Mouse (Mus musculus): ENCODE measurements at regions not wholly inside any gene's neighbourhood (a gene's known extent, or its start where the extent isn't known, plus 50 kb on each side); places are given as distances from the start of the nearest gene placed in this dataset.

DNA sequence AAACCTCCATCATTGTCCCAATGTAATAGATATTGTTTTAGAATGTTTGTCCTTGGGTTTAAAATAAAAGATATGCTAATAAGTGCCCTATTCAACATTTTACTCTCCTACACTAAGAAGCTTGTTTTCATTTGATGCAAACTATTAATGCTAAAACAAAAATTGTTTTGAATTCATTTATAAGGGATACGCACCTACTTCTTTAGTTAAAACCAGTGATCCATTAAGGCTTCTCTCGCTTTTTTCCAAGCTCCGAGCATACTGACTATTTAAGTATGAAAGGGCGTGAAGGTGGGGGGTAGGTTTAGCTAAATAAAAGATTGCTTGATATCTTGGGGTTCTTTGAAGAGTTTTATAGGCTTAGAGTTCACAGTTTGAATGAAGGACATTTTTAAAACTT, 195.1 kb downstream of the Nr2f2 start:
- Histone ChIP-seq H3K4me1 (ENCODE audit: control insufficient read depth, insufficient read depth, low read length) (no peaks in the 10 kb centered on the region), H3K27me3 (ENCODE audit: control insufficient read depth, insufficient read depth, low read length) (no peaks in the 10 kb centered on the region), H3K9me3 (replicated peaks; ENCODE audit: control insufficient read depth, low read length) (no peaks in the 10 kb centered on the region), H3K27ac (replicated peaks; ENCODE audit: low read depth, low read length) (no peak overlapping the region), H3K36me3 (replicated peaks; ENCODE audit: control insufficient read depth, insufficient read depth, low read depth, low read length) (no peaks in the 10 kb centered on the region), H3K9ac (replicated peaks; ENCODE audit: low read length) (no peak overlapping the region), H3K4me3 (ENCODE audit: low read depth, low read length) (no peak overlapping the region), H3K4me2 (ENCODE audit: low read depth, low read length) (no peak overlapping the region)
- no peak for ATAC-seq (replicated peaks; ENCODE audit: insufficient number of reproducible peaks, low FRiP score, low TSS enrichment, low read depth)
- no peak for DNase-seq (ENCODE audit: low spot score)
- WGBS, result 59% methylated on average over 4 of the region's 4 CpGs

DNA sequence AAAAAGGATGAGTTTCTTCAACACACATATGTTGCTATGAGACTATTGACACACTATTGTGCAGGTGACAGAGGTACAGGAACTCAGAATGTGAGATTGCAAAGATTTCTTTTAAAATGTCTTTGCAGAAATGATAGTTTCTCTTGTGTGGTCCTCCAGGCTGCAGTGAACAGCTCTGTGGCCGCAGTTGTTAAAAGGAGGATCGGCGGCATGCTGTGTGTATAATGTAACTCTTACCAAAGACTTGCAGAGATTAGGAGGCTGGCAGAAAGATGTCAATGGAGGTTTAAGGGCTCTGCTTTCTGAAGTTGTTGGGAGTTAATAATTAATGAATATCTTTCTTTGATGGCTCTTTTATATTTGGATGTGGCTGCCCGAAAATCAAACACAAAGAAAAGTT, 198.5 kb downstream of the Nr2f2 start:
- Histone ChIP-seq H3K9ac (replicated peaks; ENCODE audit: low read length) (no peak overlapping the region), H3K4me3 (ENCODE audit: low read depth, low read length) (no peak overlapping the region), H3K27me3 (ENCODE audit: control insufficient read depth, insufficient read depth, low read length) (no peaks in the 10 kb centered on the region), H3K4me1 (ENCODE audit: control insufficient read depth, insufficient read depth, low read length) (no peaks in the 10 kb centered on the region), H3K9me3 (replicated peaks; ENCODE audit: control insufficient read depth, low read length) (no peaks in the 10 kb centered on the region), H3K4me2 (ENCODE audit: low read depth, low read length) (no peak overlapping the region), H3K36me3 (replicated peaks; ENCODE audit: control insufficient read depth, insufficient read depth, low read depth, low read length) (no peaks in the 10 kb centered on the region), H3K27ac (replicated peaks; ENCODE audit: low read depth, low read length) (no peak overlapping the region)
- ATAC-seq (replicated peaks; ENCODE audit: insufficient number of reproducible peaks, low FRiP score, low TSS enrichment, low read depth), result no peak
- no peak for DNase-seq (ENCODE audit: low spot score)
- 48% methylated on average over 4 of the region's 4 CpGs for WGBS

DNA sequence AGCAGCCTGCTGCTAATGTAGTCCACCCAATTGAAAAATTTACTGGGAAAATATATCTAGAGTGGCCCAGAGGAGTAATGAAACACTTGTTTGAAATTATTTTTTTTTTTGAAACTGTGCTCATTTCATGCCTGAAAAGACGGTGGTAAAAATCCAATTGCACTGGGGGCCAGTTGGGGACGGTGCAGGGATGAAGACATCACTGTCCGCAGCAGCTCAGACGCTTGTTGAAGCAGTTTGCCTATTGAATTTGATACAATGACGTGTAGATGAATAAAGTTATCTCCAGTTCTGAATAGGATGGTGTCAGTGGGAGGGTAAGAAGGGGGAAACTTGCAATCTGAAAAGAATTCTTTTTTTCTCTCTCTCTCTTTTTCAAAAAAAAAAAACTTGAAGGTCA, 200.5 kb downstream of the Nr2f2 start:
- Histone ChIP-seq H3K4me2 (ENCODE audit: low read depth, low read length) (no peak overlapping the region), H3K9me3 (replicated peaks; ENCODE audit: control insufficient read depth, low read length) (no peaks in the 10 kb centered on the region), H3K27me3 (ENCODE audit: control insufficient read depth, insufficient read depth, low read length) (no peaks in the 10 kb centered on the region), H3K36me3 (replicated peaks; ENCODE audit: control insufficient read depth, insufficient read depth, low read depth, low read length) (no peaks in the 10 kb centered on the region), H3K27ac (replicated peaks; ENCODE audit: low read depth, low read length) (no peak overlapping the region), H3K9ac (replicated peaks; ENCODE audit: low read length) (no peak overlapping the region), H3K4me1 (ENCODE audit: control insufficient read depth, insufficient read depth, low read length) (no peaks in the 10 kb centered on the region), H3K4me3 (ENCODE audit: low read depth, low read length) (no peak overlapping the region)
- ATAC-seq (replicated peaks; ENCODE audit: insufficient number of reproducible peaks, low FRiP score, low TSS enrichment, low read depth), result no peak
- no peak for DNase-seq (ENCODE audit: low spot score)
- 65% methylated on average over 5 of the region's 5 CpGs for WGBS

- H3K4me2 ChIP-seq (ENCODE audit: low read depth, low read length), result no peak overlapping the region
- no peak overlapping the region for H3K4me3 ChIP-seq (ENCODE audit: low read depth, low read length)
- DNase-seq (ENCODE audit: low spot score) (no peak), ATAC-seq (replicated peaks; ENCODE audit: insufficient number of reproducible peaks, low FRiP score, low TSS enrichment, low read depth) (no peak)
- no peaks in the 10 kb centered on the region for H3K9me3 ChIP-seq (replicated peaks; ENCODE audit: control insufficient read depth, low read length)
- no peaks in the 10 kb centered on the region for H3K4me1 ChIP-seq (ENCODE audit: control insufficient read depth, insufficient read depth, low read length)
- H3K9ac ChIP-seq (replicated peaks; ENCODE audit: low read length), result no peak overlapping the region
- H3K27ac ChIP-seq (replicated peaks; ENCODE audit: low read depth, low read length), result no peak overlapping the region
- H3K27me3 ChIP-seq (ENCODE audit: control insufficient read depth, insufficient read depth, low read length), result no peaks in the 10 kb centered on the region
- WGBS, result 56% methylated on average over 4 of the region's 4 CpGs
- H3K36me3 ChIP-seq (replicated peaks; ENCODE audit: control insufficient read depth, insufficient read depth, low read depth, low read length), result no peaks in the 10 kb centered on the region
Observed at GRCm38 (mm10) chr7:70165501-70165900, 201.0 kb downstream of the Nr2f2 start.

- no peaks in the 10 kb centered on the region for H3K36me3 ChIP-seq (replicated peaks; ENCODE audit: control insufficient read depth, insufficient read depth, low read depth, low read length)
- no peak overlapping the region for H3K4me2 ChIP-seq (ENCODE audit: low read depth, low read length)
- H3K27ac ChIP-seq (replicated peaks; ENCODE audit: low read depth, low read length), result no peak overlapping the region
- no peaks in the 10 kb centered on the region for H3K27me3 ChIP-seq (ENCODE audit: control insufficient read depth, insufficient read depth, low read length)
- H3K9ac ChIP-seq (replicated peaks; ENCODE audit: low read length), result no peak overlapping the region
- ATAC-seq (replicated peaks; ENCODE audit: insufficient number of reproducible peaks, low FRiP score, low TSS enrichment, low read depth) (no peak), DNase-seq (ENCODE audit: low spot score) (peak; percentile 27)
- no peak overlapping the region for H3K4me3 ChIP-seq (ENCODE audit: low read depth, low read length)
- H3K9me3 ChIP-seq (replicated peaks; ENCODE audit: control insufficient read depth, low read length), result no peaks in the 10 kb centered on the region
- 51% methylated on average over 6 of the region's 6 CpGs for WGBS
- H3K4me1 ChIP-seq (ENCODE audit: control insufficient read depth, insufficient read depth, low read length), result no peaks in the 10 kb centered on the region
Observed at GRCm38 (mm10) chr7:70164691-70165193, 201.8 kb downstream of the Nr2f2 start.

DNA sequence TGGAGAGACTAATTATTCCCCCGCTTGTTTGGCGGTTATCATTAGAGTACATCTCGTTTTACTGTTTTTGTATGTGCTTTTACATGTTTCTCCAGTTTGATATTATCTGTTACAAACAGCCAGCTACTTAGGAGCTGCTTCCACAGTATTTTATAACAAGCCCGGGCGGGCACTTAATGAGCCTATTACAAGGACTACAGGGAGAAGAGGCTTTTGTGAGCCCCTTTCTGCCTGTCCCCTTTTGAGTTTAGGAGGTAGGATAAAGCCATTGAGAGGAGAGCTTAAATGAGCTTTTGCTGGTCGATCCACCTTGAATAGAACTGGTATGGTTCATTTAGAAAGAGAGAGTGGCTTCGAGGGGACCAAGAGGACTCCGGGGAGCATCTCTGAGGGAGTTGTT, 208.0 kb downstream of the Nr2f2 start:
- Histone ChIP-seq H3K4me3 (ENCODE audit: low read depth, low read length) (no peak overlapping the region), H3K9me3 (replicated peaks; ENCODE audit: control insufficient read depth, low read length) (no peaks in the 10 kb centered on the region), H3K4me1 (ENCODE audit: control insufficient read depth, insufficient read depth, low read length) (no peaks in the 10 kb centered on the region), H3K27me3 (ENCODE audit: control insufficient read depth, insufficient read depth, low read length) (no peaks in the 10 kb centered on the region), H3K27ac (replicated peaks; ENCODE audit: low read depth, low read length) (no peak overlapping the region), H3K9ac (replicated peaks; ENCODE audit: low read length) (no peak overlapping the region), H3K4me2 (ENCODE audit: low read depth, low read length) (no peak overlapping the region), H3K36me3 (replicated peaks; ENCODE audit: control insufficient read depth, insufficient read depth, low read depth, low read length) (no peaks in the 10 kb centered on the region)
- 50% methylated on average over 8 of the region's 8 CpGs for WGBS
- ATAC-seq (replicated peaks; ENCODE audit: insufficient number of reproducible peaks, low FRiP score, low TSS enrichment, low read depth) (no peak), DNase-seq (ENCODE audit: low spot score) (no peak)

DNA sequence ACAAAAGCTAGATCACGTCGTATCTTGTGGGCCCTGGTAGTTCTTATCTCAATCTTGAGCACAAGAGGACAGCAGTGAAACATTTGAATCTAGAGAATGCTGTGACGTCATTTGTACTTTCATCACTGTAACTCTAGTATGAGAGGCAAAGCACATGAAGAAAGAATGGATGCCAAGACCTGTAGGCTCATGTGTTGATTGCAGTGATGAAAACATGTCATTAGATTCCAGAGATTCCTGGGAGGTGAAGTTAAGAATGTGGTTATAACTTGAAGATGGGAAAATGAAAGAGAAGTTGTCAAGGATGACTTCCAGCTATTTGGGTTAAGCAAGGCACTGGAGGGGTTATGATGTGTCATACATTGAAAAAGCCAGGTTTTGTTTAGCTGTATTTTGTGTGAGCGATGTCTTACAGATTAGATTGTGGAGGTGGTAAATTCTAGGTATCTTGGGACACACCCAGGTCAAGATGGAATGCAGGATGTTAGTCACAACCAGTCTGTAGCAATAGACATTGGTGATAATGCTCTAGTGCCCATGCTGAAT, 221.7 kb downstream of the Nr2f2 start:
- no peaks in the 10 kb centered on the region for H3K9me3 ChIP-seq (replicated peaks; ENCODE audit: control insufficient read depth, low read length)
- DNase-seq (ENCODE audit: low spot score), result no peak
- WGBS, result 84% methylated on average over 4 of the region's 4 CpGs
- no peak overlapping the region for H3K4me2 ChIP-seq (ENCODE audit: low read depth, low read length)
- no peak for ATAC-seq (replicated peaks; ENCODE audit: insufficient number of reproducible peaks, low FRiP score, low TSS enrichment, low read depth)
- no peak overlapping the region for H3K4me3 ChIP-seq (ENCODE audit: low read depth, low read length)
- no peaks in the 10 kb centered on the region for H3K4me1 ChIP-seq (ENCODE audit: control insufficient read depth, insufficient read depth, low read length)
- no peak overlapping the region for H3K9ac ChIP-seq (replicated peaks; ENCODE audit: low read length)
- H3K27me3 ChIP-seq (ENCODE audit: control insufficient read depth, insufficient read depth, low read length), result no peaks in the 10 kb centered on the region
- no peaks in the 10 kb centered on the region for H3K36me3 ChIP-seq (replicated peaks; ENCODE audit: control insufficient read depth, insufficient read depth, low read depth, low read length)
- H3K27ac ChIP-seq (replicated peaks; ENCODE audit: low read depth, low read length), result no peak overlapping the region

DNA sequence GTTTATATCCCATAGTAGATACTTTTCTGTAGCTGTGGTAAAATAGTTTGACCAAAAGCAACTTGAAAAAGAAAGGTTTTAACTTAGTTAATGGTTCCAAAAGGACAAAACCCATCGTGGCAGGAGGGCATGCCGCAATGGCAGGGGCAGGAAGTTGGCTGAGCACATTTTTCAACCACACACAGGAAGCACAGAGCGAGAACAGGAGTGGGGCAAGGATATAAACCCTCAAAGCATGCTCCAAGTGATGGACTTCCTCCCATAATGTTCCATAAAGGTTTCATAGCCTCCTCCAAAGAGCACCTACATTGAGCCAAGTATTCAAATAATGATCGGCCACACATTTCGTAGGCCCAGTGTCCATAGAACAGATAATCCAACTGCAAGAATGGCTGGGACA, 229.7 kb downstream of the Nr2f2 start:
- Histone ChIP-seq H3K36me3 (replicated peaks; ENCODE audit: control insufficient read depth, insufficient read depth, low read depth, low read length) (no peaks in the 10 kb centered on the region), H3K27me3 (ENCODE audit: control insufficient read depth, insufficient read depth, low read length) (no peaks in the 10 kb centered on the region), H3K9me3 (replicated peaks; ENCODE audit: control insufficient read depth, low read length) (no peaks in the 10 kb centered on the region), H3K27ac (replicated peaks; ENCODE audit: low read depth, low read length) (no peak overlapping the region), H3K9ac (replicated peaks; ENCODE audit: low read length) (no peak overlapping the region), H3K4me3 (ENCODE audit: low read depth, low read length) (no peak overlapping the region), H3K4me1 (ENCODE audit: control insufficient read depth, insufficient read depth, low read length) (no peaks in the 10 kb centered on the region), H3K4me2 (ENCODE audit: low read depth, low read length) (no peak overlapping the region)
- 85% methylated on average over 5 of the region's 5 CpGs for WGBS
- no peak for DNase-seq (ENCODE audit: low spot score)
- ATAC-seq (replicated peaks; ENCODE audit: insufficient number of reproducible peaks, low FRiP score, low TSS enrichment, low read depth), result no peak

All from embryonic facial prominence, embryonic 11.5 days (tissue).